Mouse (Mus musculus) embryo, embryonic 11 days (tissue): ENCODE measurements at regions not wholly inside any gene's neighbourhood (a gene's known extent, or its start where the extent isn't known, plus 50 kb on each side); places are given as distances from the start of the nearest gene placed in this dataset.
A peak's percentile ranks its signal among the peaks of the same experiment; 100 is the strongest.

Experiments used
- DNase-seq: peaks from one replicate; pipeline ENCODE4 v3.0.0-alpha.2; 2015

- DNase-seq: no peak
These were observed 51.9 kb upstream of the Pkhd1 start for GRCm38 (mm10) chr1:20669769-20670168.

- no peak for DNase-seq
These were observed 52.6 kb upstream of the Pkhd1 start for GRCm38 (mm10) chr1:20670489-20670888.

- no peak for DNase-seq
These were observed 53.3 kb upstream of the Pkhd1 start for GRCm38 (mm10) chr1:20670906-20671768.

- DNase-seq: no peak
These were observed 53.9 kb upstream of the Pkhd1 start for GRCm38 (mm10) chr1:20671769-20672150.

GRCm38 (mm10) chr1:20672246-20672645, 54.4 kb upstream of the Pkhd1 start:
- no peak for DNase-seq

GRCm38 (mm10) chr1:20672951-20673350, 55.1 kb upstream of the Pkhd1 start:
- no peak for DNase-seq

GRCm38 (mm10) chr1:20673351-20673750, 55.5 kb upstream of the Pkhd1 start:
- DNase-seq: no peak

- DNase-seq: no peak
These were observed 56.1 kb upstream of the Il17a start for GRCm38 (mm10) chr1:20674615-20675014.

GRCm38 (mm10) chr1:20677987-20678386, 52.7 kb upstream of the Il17a start:
- DNase-seq: peak; percentile 46

GRCm38 (mm10) chr1:20678823-20679222, 51.9 kb upstream of the Il17a start:
- DNase-seq: no peak

GRCm38 (mm10) chr1:20679299-20679698, 51.4 kb upstream of the Il17a start:
- DNase-seq: no peak

GRCm38 (mm10) chr1:20679744-20680341, 50.9 kb upstream of the Il17a start:
- no peak for DNase-seq

- no peak for DNase-seq
These were observed 50.2 kb upstream of the Il17a start for GRCm38 (mm10) chr1:20680553-20680952.
